21 mouse cellular contexts compared by ENCODE assay signal in genomic region chr5:105407661-105408060, GRCm38 (mm10). TPM values are rescaled to one million over a fixed set of nuclear protein-coding genes. Genes with fewer than 3 reads are reported as not detected.
A peak's percentile ranks its signal among the peaks of the same experiment; 100 is the strongest.
DNase-seq lines count a peak whose midpoint lies in the region; ATAC-seq lines count a peak whose summit lies in the region.
"Had no signal": no experiment of that assay in that cellular context is flagged by ENCODE, and none has a peak within 500 bp of the region (broad histone marks: within the 10 kb centered on the region; RNA-seq: fewer than 3 reads in every experiment).

No protein-coding gene starts in this region.

- H3K27ac ChIP-seq in midbrain, embryonic 11.5 days (ENCODE audit: low read depth, low read length): no peak overlapping the region
- no peak overlapping the region for H3K27ac ChIP-seq in midbrain, embryonic 16.5 days (ENCODE audit: low read length)
- H3K27ac ChIP-seq: embryonic facial prominence, embryonic 13.5 days; embryonic facial prominence, embryonic 15.5 days; forebrain, embryonic 10.5 days; forebrain, embryonic 12.5 days had no signal

- no peaks in the 10 kb centered on the region for H3K4me1 ChIP-seq in midbrain, embryonic 11.5 days (ENCODE audit: control insufficient read depth, insufficient read depth, low read length)
- no peaks in the 10 kb centered on the region for H3K4me1 ChIP-seq in midbrain, embryonic 16.5 days (ENCODE audit: control insufficient read depth, insufficient read depth, low read length)
- H3K4me1 ChIP-seq: forebrain, embryonic 12.5 days had no signal

- H3K36me3 ChIP-seq in midbrain, embryonic 11.5 days (ENCODE audit: control insufficient read depth, insufficient read depth, low read length): no peaks in the 10 kb centered on the region
- no peaks in the 10 kb centered on the region for H3K36me3 ChIP-seq in midbrain, embryonic 16.5 days (ENCODE audit: control insufficient read depth, insufficient read depth, low read length)
- H3K36me3 ChIP-seq: embryonic facial prominence, embryonic 13.5 days; embryonic facial prominence, embryonic 15.5 days; forebrain, embryonic 10.5 days; forebrain, embryonic 12.5 days had no signal

- no peak for ATAC-seq in midbrain, embryonic 11.5 days (ENCODE audit: low FRiP score)
- no peak for ATAC-seq in midbrain, embryonic 16.5 days
- ATAC-seq: forebrain, embryonic 14.5 days; forebrain, embryonic 16.5 days had no signal

- no peaks in the 10 kb centered on the region for H3K9me3 ChIP-seq in midbrain, embryonic 11.5 days (ENCODE audit: control insufficient read depth, low read length)
- H3K9me3 ChIP-seq in midbrain, embryonic 16.5 days (replicated peaks; ENCODE audit: control insufficient read depth, low read length, poor library complexity, severe bottlenecking): no peaks in the 10 kb centered on the region
- H3K9me3 ChIP-seq: embryonic facial prominence, embryonic 13.5 days; embryonic facial prominence, embryonic 15.5 days; forebrain, embryonic 10.5 days; forebrain, embryonic 12.5 days had no signal

- peak; percentile 69 for DNase-seq in midbrain, embryonic 11.5 days (ENCODE audit: low spot score, missing footprints)
- peak; percentile 28 for DNase-seq in testis, postnatal 10 days (ENCODE audit: low spot score)
- DNase-seq in testis, postnatal 14 days (ENCODE audit: low spot score): no peak
- DNase-seq: adrenal gland, adult 2 months; adrenal gland, postnatal 10 days; adrenal gland, postnatal 25 days; cerebellum, adult 11 months; cerebellum, adult 18-20 months; cerebellum, adult 8-10 months; cerebellum, adult 9-11 months; cerebellum, postnatal 14 days; cerebellum, postnatal 36 days; embryo, embryonic 11 days had no signal

- no peak overlapping the region for H3K9ac ChIP-seq in midbrain, embryonic 11.5 days (ENCODE audit: low read length)
- no peak overlapping the region for H3K9ac ChIP-seq in midbrain, embryonic 16.5 days (ENCODE audit: low read depth, low read length)
- H3K9ac ChIP-seq: embryonic facial prominence, embryonic 13.5 days; embryonic facial prominence, embryonic 15.5 days; forebrain, embryonic 12.5 days had no signal

- no peak overlapping the region for H3K4me3 ChIP-seq in midbrain, embryonic 11.5 days (ENCODE audit: low read depth, low read length)
- no peak overlapping the region for H3K4me3 ChIP-seq in midbrain, embryonic 16.5 days (ENCODE audit: low read depth, low read length)
- H3K4me3 ChIP-seq: embryonic facial prominence, embryonic 13.5 days; embryonic facial prominence, embryonic 15.5 days; erythroblast, embryonic 14.5 days; forebrain, embryonic 10.5 days; forebrain, embryonic 12.5 days had no signal

- H3K27me3 ChIP-seq in midbrain, embryonic 11.5 days (ENCODE audit: control insufficient read depth, insufficient read depth, low read length): no peaks in the 10 kb centered on the region
- no peaks in the 10 kb centered on the region for H3K27me3 ChIP-seq in midbrain, embryonic 16.5 days (ENCODE audit: control insufficient read depth, insufficient read depth, low read depth, low read length)
- H3K27me3 ChIP-seq: embryonic facial prominence, embryonic 13.5 days; embryonic facial prominence, embryonic 15.5 days had no signal

- no peak overlapping the region for H3K4me2 ChIP-seq in midbrain, embryonic 11.5 days
- no peak overlapping the region for H3K4me2 ChIP-seq in midbrain, embryonic 16.5 days (ENCODE audit: low read length)
- H3K4me2 ChIP-seq: embryonic facial prominence, embryonic 13.5 days; embryonic facial prominence, embryonic 15.5 days; forebrain, embryonic 12.5 days had no signal

- WGBS in midbrain, embryonic 11.5 days: 85% methylated on average over 5 of the region's 5 CpGs
- WGBS in midbrain, embryonic 16.5 days: 88% methylated on average over 5 of the region's 5 CpGs

RNA-seq across cellular contexts. Expression of gene Lrrc8b, which starts 7.9 kb away (rescaled TPM):
- polyA plus RNA-seq in midbrain, embryonic 11.5 days (2014; fragmentation: Nextera tagmentation; extraction: Ambion mirVana): 13.3 and 13.8 TPM in 2 replicates
- polyA plus RNA-seq in midbrain, embryonic 16.5 days (2015; fragmentation: Nextera tagmentation; extraction: Ambion mirVana): 17.5 and 18.5 TPM in 2 replicates
